Mouse (Mus musculus) stomach, embryonic 16.5 days (tissue): ENCODE measurements at regions not wholly inside any gene's neighbourhood (a gene's known extent, or its start where the extent isn't known, plus 50 kb on each side); places are given as distances from the start of the nearest gene placed in this dataset.

Experiments
- ATAC-seq: fragments of 200-750 bp; cut with Nextera tagmentation; 2 replicates; pipeline ENCODE4 v1.8.0; 2017; ENCODE audit warnings: moderate number of reproducible peaks, moderate TSS enrichment; ENCODE audit not compliant: insufficient read depth, low FRiP score
- H3K27ac ChIP-seq: fragments of 300-500 bp; sonication (generic); 2 replicates; pipeline ENCODE4 v1.5.1; 2014; ENCODE audit warnings: low read length
- H3K27me3 ChIP-seq: fragments of 300-500 bp; sonication (generic); 2 replicates; pipeline ENCODE4 v1.6.1; 2014; ENCODE audit warnings: low read length, control low read depth, mixed read lengths; ENCODE audit not compliant: control insufficient read depth, insufficient read depth
- H3K36me3 ChIP-seq: fragments of 300-500 bp; sonication (generic); 2 replicates; pipeline ENCODE4 v1.6.1; 2014; ENCODE audit warnings: low read length; ENCODE audit not compliant: control insufficient read depth, insufficient read depth
- H3K4me1 ChIP-seq: fragments of 300-500 bp; sonication (generic); 2 replicates; pipeline ENCODE4 v1.6.1; 2014; ENCODE audit warnings: low read length, control low read depth, mixed read lengths; ENCODE audit not compliant: control insufficient read depth, insufficient read depth
- H3K4me2 ChIP-seq: fragments of 300-500 bp; sonication (generic); 2 replicates; pipeline ENCODE4 v1.6.1; 2014; ENCODE audit warnings: low read depth, low read length, mixed read lengths
- H3K4me3 ChIP-seq: fragments of 300-500 bp; sonication (generic); replicated peaks from 2 replicates; pipeline ENCODE4 v1.5.1; 2014; ENCODE audit warnings: mild to moderate bottlenecking, low read length
- H3K9ac ChIP-seq: fragments of 300-500 bp; sonication (generic); 2 replicates; pipeline ENCODE4 v1.6.1; 2014; ENCODE audit warnings: low read length
- H3K9me3 ChIP-seq: fragments of 300-500 bp; sonication (generic); replicated peaks from 2 replicates; pipeline ENCODE4 v1.6.1; 2016; ENCODE audit warnings: low read length, control low read depth; ENCODE audit not compliant: control insufficient read depth
- WGBS: fragments of 180-500 bp; shearing (Covaris S2); extraction: QIAGEN DNeasy Blood & Tissue Kit; methylation state at CpG from one replicate; pipeline ENCODE4 v1.1.7; 2014; 5-methylcytosine and 5-hydroxymethylcytosine counted together

GRCm38 (mm10) chr5:129430330-129430729 lies 70.7 kb upstream of the Sfswap start:
- no peak overlapping the region for H3K27ac ChIP-seq
- 79% methylated on average over 3 of the region's 3 CpGs for WGBS
- H3K27me3 ChIP-seq, result no peaks in the 10 kb centered on the region
- no peak overlapping the region for H3K4me2 ChIP-seq
- no peak overlapping the region for H3K9ac ChIP-seq
- H3K36me3 ChIP-seq, result no peaks in the 10 kb centered on the region
- no peak for ATAC-seq
- H3K4me1 ChIP-seq, result no peaks in the 10 kb centered on the region
- no peaks in the 10 kb centered on the region for H3K9me3 ChIP-seq
- no peak overlapping the region for H3K4me3 ChIP-seq

- H3K27ac ChIP-seq, result no peak overlapping the region
- H3K4me1 ChIP-seq, result peaks cover 8% of the 10 kb centered on the region
- H3K36me3 ChIP-seq, result no peaks in the 10 kb centered on the region
- no peak overlapping the region for H3K9ac ChIP-seq
- no peaks in the 10 kb centered on the region; the same call in 1 of the 2 replicates for H3K27me3 ChIP-seq
- no peak overlapping the region for H3K4me2 ChIP-seq
- no peak for ATAC-seq
- H3K4me3 ChIP-seq, result no peak overlapping the region
- WGBS, result 34% methylated on average over 7 of the region's 7 CpGs
- H3K9me3 ChIP-seq, result no peaks in the 10 kb centered on the region
Observed at GRCm38 (mm10) chr5:129449931-129450573, 51.0 kb upstream of the Sfswap start.
